Mouse (Mus musculus) forebrain, embryonic 12.5 days (tissue): ENCODE data around the gene Sac3d1. TPM values are rescaled to one million over a fixed set of nuclear protein-coding genes. Genes with fewer than 3 reads are reported as not detected.
A peak's percentile ranks its signal among the peaks of the same experiment; 100 is the strongest.
"Not testable (repeated sequence)": the region's sequence is repeated elsewhere in the genome, so short reads cannot be mapped to it uniquely, and the experiment has no call there.

Source experiments
- ATAC-seq: fragments of 200-750 bp; cut with Nextera tagmentation; 2 replicates; pipeline ENCODE4 v1.8.0; 2017; ENCODE audit warnings: moderate TSS enrichment; ENCODE audit not compliant: low FRiP score
- H3K27ac ChIP-seq: fragments of 300-500 bp; sonication (generic); 2 replicates; pipeline ENCODE4 v1.5.1; 2016; ENCODE audit warnings: mild to moderate bottlenecking
- H3K27me3 ChIP-seq: fragments of 300-500 bp; sonication (generic); 2 replicates; pipeline ENCODE4 v1.6.1; 2016; ENCODE audit warnings: mild to moderate bottlenecking
- H3K36me3 ChIP-seq: fragments of 300-500 bp; sonication (generic); replicated peaks from 2 replicates; pipeline ENCODE4 v1.6.1; 2016; ENCODE audit warnings: mild to moderate bottlenecking
- H3K4me1 ChIP-seq: fragments of 300-500 bp; sonication (generic); 2 replicates; pipeline ENCODE4 v1.6.1; 2016
- H3K4me2 ChIP-seq: fragments of 300-500 bp; sonication (generic); 2 replicates; pipeline ENCODE4 v1.6.1; 2016; ENCODE audit warnings: mild to moderate bottlenecking, moderate library complexity
- H3K4me3 ChIP-seq: fragments of 300-500 bp; sonication (generic); replicated peaks from 2 replicates; pipeline ENCODE4 v1.5.1; 2016; ENCODE audit warnings: mild to moderate bottlenecking
- H3K9ac ChIP-seq: fragments of 300-500 bp; sonication (generic); 2 replicates; pipeline ENCODE4 v1.6.1; 2016; ENCODE audit warnings: mild to moderate bottlenecking
- H3K9me3 ChIP-seq: fragments of 300-500 bp; sonication (generic); 2 replicates; pipeline ENCODE4 v1.6.1; 2016
- WGBS: fragments of 180-500 bp; shearing (Covaris S2); methylation state at CpG from one replicate; pipeline ENCODE4 v1.1.7; 2016; 5-methylcytosine and 5-hydroxymethylcytosine counted together
- polyA plus RNA-seq: library from polyadenylated mRNA; unstranded; fragments of >200 nt; fragmentation: Nextera tagmentation; extraction: Ambion mirVana; gene quantifications from 2 replicates; pipeline ENCODE4 v1.2.1, GENCODE M21; 2016

Gene Sac3d1
- polyA plus RNA-seq, 1 experiment from 2014 or later: 56.6 TPM

GRCm38 (mm10) chr19:6133197-6133596 is 14.7 kb upstream of the Sac3d1 start:
- not testable (repeated sequence) for H3K27me3 ChIP-seq, H3K27ac ChIP-seq, H3K4me3 ChIP-seq, H3K4me2 ChIP-seq, H3K4me1 ChIP-seq, ATAC-seq, H3K9me3 ChIP-seq, H3K9ac ChIP-seq
- peaks cover 38% of the 10 kb centered on the region for H3K36me3 ChIP-seq
- 52% methylated on average over 1 of the region's 1 CpGs for WGBS

- Histone ChIP-seq H3K27ac (no peak overlapping the region), H3K9me3 (no peaks in the 10 kb centered on the region), H3K4me1 (0 out of 2 replicates have a peak, but pooled peaks cover 7% of the 10 kb centered on the region), H3K27me3 (no peaks in the 10 kb centered on the region), H3K36me3 (peaks cover 31% of the 10 kb centered on the region), H3K9ac (no peak overlapping the region), H3K4me3 (no peak overlapping the region), H3K4me2 (no peak overlapping the region)
- no peak for ATAC-seq
- WGBS: 92% methylated on average over 7 of the region's 7 CpGs
Observed at GRCm38 (mm10) chr19:6132171-6132827, 13.8 kb upstream of the Sac3d1 start.

- H3K9ac ChIP-seq, H3K27me3 ChIP-seq, H3K4me2 ChIP-seq, H3K4me3 ChIP-seq, H3K4me1 ChIP-seq, H3K9me3 ChIP-seq, H3K27ac ChIP-seq, ATAC-seq: not testable (repeated sequence)
- peaks cover 17% of the 10 kb centered on the region for H3K36me3 ChIP-seq
- WGBS: 79% methylated on average over 7 of the region's 7 CpGs
Observed at GRCm38 (mm10) chr19:6130414-6131128, 12.1 kb upstream of the Sac3d1 start.

- peak within 1 kb of the TSS; percentile 52 for H3K4me3 ChIP-seq
- no peaks in the 10 kb centered on the region for H3K27me3 ChIP-seq
- H3K4me2 ChIP-seq: peak within 1 kb of the TSS; percentile 70
- H3K27ac ChIP-seq: peak within 1 kb of the TSS; percentile 83
- peak within 1 kb of the TSS; percentile 63 for H3K9ac ChIP-seq
- WGBS: under 1% methylated on average over 32 of the region's 32 CpGs
- H3K4me1 ChIP-seq: 0 out of 2 replicates have a peak, but pooled peaks cover 7% of the 10 kb centered on the region
- ATAC-seq: peak; percentile 93
- H3K9me3 ChIP-seq: no peaks in the 10 kb centered on the region
- no peaks in the 10 kb centered on the region for H3K36me3 ChIP-seq
Observed at GRCm38 (mm10) chr19:6127760-6128341, 9.4 kb upstream of the Sac3d1 start, which contains the start of gene Snx15. TSS of gene Snx15 (minus strand) at chr19:6128304.

- no peak for ATAC-seq
- Histone ChIP-seq H3K9ac (peak overlapping the region; percentile 63; the same call in 1 of the 2 replicates), H3K27ac (peak overlapping the region; percentile 83)
Observed at GRCm38 (mm10) chr19:6126789-6127580, 8.5 kb upstream of the Sac3d1 start.

GRCm38 (mm10) chr19:6126289-6126688 is 7.8 kb upstream of the Sac3d1 start:
- Histone ChIP-seq H3K36me3 (no peaks in the 10 kb centered on the region), H3K4me3 (no peak overlapping the region), H3K27me3 (no peaks in the 10 kb centered on the region)

More at GRCm38 (mm10) chr19:6126789-6127580, 8.5 kb upstream of the Sac3d1 start:
- 74% methylated on average over 10 of the region's 10 CpGs for WGBS
- peak overlapping the region; percentile 52 for H3K4me3 ChIP-seq
- H3K9me3 ChIP-seq: no peaks in the 10 kb centered on the region
- H3K4me1 ChIP-seq: 0 out of 2 replicates have a peak, but pooled peaks cover 7% of the 10 kb centered on the region
- H3K36me3 ChIP-seq: no peaks in the 10 kb centered on the region
- no peaks in the 10 kb centered on the region for H3K27me3 ChIP-seq
- H3K4me2 ChIP-seq: peak overlapping the region; percentile 70

GRCm38 (mm10) chr19:6124898-6125297 is 6.4 kb upstream of the Sac3d1 start:
- Histone ChIP-seq H3K9me3 (no peaks in the 10 kb centered on the region), H3K36me3 (no peaks in the 10 kb centered on the region), H3K27me3 (no peaks in the 10 kb centered on the region), H3K4me3 (no peak overlapping the region), H3K27ac (no peak overlapping the region), H3K4me1 (0 out of 2 replicates have a peak, but pooled peaks cover 7% of the 10 kb centered on the region), H3K4me2 (no peak overlapping the region), H3K9ac (no peak overlapping the region)
- ATAC-seq: no peak
- 83% methylated on average over 2 of the region's 2 CpGs for WGBS

More at GRCm38 (mm10) chr19:6126289-6126688, 7.8 kb upstream of the Sac3d1 start:
- Histone ChIP-seq H3K4me2 (no peak overlapping the region), H3K9ac (no peak overlapping the region), H3K27ac (no peak overlapping the region), H3K4me1 (0 out of 2 replicates have a peak, but pooled peaks cover 7% of the 10 kb centered on the region), H3K9me3 (no peaks in the 10 kb centered on the region)
- 24% methylated on average over 4 of the region's 4 CpGs for WGBS
- ATAC-seq: no peak

- no peak overlapping the region for H3K4me2 ChIP-seq
- no peaks in the 10 kb centered on the region for H3K27me3 ChIP-seq
- H3K27ac ChIP-seq: peak overlapping the region; percentile 65
- H3K4me1 ChIP-seq: peaks cover 10% of the 10 kb centered on the region
- H3K9me3 ChIP-seq: no peaks in the 10 kb centered on the region
- no peak overlapping the region for H3K4me3 ChIP-seq
- H3K36me3 ChIP-seq: no peaks in the 10 kb centered on the region
- 72% methylated on average over 8 of the region's 8 CpGs for WGBS
- ATAC-seq: no peak
- H3K9ac ChIP-seq: no peak overlapping the region
Observed at GRCm38 (mm10) chr19:6123330-6123729, 4.9 kb upstream of the Sac3d1 start.

GRCm38 (mm10) chr19:6121761-6122160 is 3.3 kb upstream of the Sac3d1 start:
- Histone ChIP-seq H3K4me1 (peaks cover 16% of the 10 kb centered on the region), H3K9me3 (no peaks in the 10 kb centered on the region), H3K4me2 (no peak overlapping the region), H3K9ac (0 out of 2 replicates have a peak overlapping the region, but pooled peaks have one; percentile 12), H3K27me3 (no peaks in the 10 kb centered on the region), H3K4me3 (no peak overlapping the region), H3K27ac (no peak overlapping the region), H3K36me3 (0 out of 2 replicates have a peak, but pooled peaks cover 1% of the 10 kb centered on the region)
- 34% methylated on average over 18 of the region's 19 CpGs for WGBS
- no peak for ATAC-seq

- peak overlapping the region; percentile 94 for H3K4me2 ChIP-seq
- under 1% methylated on average over 8 of the region's 8 CpGs for whole genome bisulfite sequencing
- ATAC-seq: peak; percentile 49
Observed at GRCm38 (mm10) chr19:6118677-6119185, 281 bp upstream of the Sac3d1 start.

GRCm38 (mm10) chr19:6117346-6117985 is 984 bp downstream of the Sac3d1 start:
- Histone ChIP-seq H3K4me2 (peak overlapping the region; percentile 94), H3K9ac (peak overlapping the region; percentile 92), H3K27ac (peak overlapping the region; percentile 98), H3K27me3 (no peaks in the 10 kb centered on the region), H3K36me3 (peaks cover 32% of the 10 kb centered on the region), H3K9me3 (no peaks in the 10 kb centered on the region), H3K4me3 (peak overlapping the region; percentile 85), H3K4me1 (peaks cover 21% of the 10 kb centered on the region)
- 6% methylated on average over 32 of the region's 32 CpGs for WGBS
- no peak for ATAC-seq

More at GRCm38 (mm10) chr19:6118677-6119185, 281 bp upstream of the Sac3d1 start:
- peak overlapping the region; percentile 92 for H3K9ac ChIP-seq
- H3K27me3 ChIP-seq: no peaks in the 10 kb centered on the region
- H3K4me1 ChIP-seq: peaks cover 21% of the 10 kb centered on the region
- H3K36me3 ChIP-seq: peaks cover 28% of the 10 kb centered on the region
- no peaks in the 10 kb centered on the region for H3K9me3 ChIP-seq
- peak overlapping the region; percentile 98 for H3K27ac ChIP-seq
- peak overlapping the region; percentile 85 for H3K4me3 ChIP-seq
